Mouse (Mus musculus): ENCODE measurements around the gene Pgr15l.

Gene Pgr15l

DNA sequence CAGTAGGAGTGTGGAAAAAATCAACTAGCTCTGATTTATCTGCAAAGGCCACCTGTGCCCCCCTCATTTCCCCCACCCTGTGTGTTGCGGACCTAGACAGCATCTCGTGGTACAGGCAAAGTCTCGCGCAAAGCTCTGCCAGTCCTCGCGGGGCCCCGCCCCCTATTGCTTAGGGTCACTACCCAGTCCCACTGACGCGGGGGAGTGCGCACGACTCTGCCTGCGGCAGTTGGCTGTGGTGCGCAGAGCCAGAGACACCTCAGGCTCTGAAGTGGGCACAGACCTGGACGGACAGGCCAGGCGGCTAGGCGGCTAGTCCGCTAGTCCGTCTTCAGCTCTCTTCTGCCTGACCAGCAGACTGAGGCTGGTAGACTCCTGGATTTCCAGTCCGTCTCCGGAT, at the start of gene Pgr15l:
Gene Pgr15l, plus strand, starts transcription at position 228 of the 400 bp plus-strand sequence.
- DNase-seq (ENCODE audit: low spot score), result peak; percentile 12

DNA sequence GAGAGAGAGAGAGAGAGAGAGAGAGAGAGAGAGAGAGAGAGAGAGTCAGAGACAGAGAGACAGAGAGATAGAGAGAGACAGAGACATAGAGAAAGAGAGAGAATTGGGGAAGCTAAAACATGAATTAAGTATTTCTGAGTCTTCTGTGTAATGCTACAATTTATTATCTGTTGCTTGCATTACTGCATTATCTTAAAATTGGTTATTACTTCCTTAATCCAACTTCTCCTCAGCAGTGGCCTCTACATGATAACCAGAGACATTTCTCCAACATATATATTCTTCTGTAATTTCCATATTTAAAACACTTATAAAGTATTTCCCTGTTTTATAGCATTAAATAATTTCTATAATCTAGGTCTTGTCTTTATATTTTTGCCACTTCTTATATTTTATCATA, 44.9 kb upstream of the Pgr15l start:
- no peak for DNase-seq (ENCODE audit: low spot score)

- peak; percentile 10 for DNase-seq (ENCODE audit: low spot score)
Measured at GRCm38 (mm10) chrX:97069816-97070215, 2.6 kb upstream of the Pgr15l start.
